Mouse (Mus musculus) cortical plate, adult 2 months (tissue): ENCODE results near the gene B3gnt2.

Experiments used
- CTCF ChIP-seq: fragments of 200-500 bp; IDR thresholded peaks from 2 replicates; pipeline ENCODE4 v1.5.1; 2011; ENCODE audit warnings: mild to moderate bottlenecking, control low read depth, low read length; ENCODE audit not compliant: insufficient read depth; ENCODE audit errors: extremely low read depth
- POLR2A ChIP-seq: fragments of 200-500 bp; IDR thresholded peaks from 2 replicates; pipeline ENCODE4 v1.6.1; 2011; ENCODE audit warnings: mild to moderate bottlenecking, low read length, control low read depth; ENCODE audit not compliant: insufficient read depth; ENCODE audit errors: extremely low read depth

DNA sequence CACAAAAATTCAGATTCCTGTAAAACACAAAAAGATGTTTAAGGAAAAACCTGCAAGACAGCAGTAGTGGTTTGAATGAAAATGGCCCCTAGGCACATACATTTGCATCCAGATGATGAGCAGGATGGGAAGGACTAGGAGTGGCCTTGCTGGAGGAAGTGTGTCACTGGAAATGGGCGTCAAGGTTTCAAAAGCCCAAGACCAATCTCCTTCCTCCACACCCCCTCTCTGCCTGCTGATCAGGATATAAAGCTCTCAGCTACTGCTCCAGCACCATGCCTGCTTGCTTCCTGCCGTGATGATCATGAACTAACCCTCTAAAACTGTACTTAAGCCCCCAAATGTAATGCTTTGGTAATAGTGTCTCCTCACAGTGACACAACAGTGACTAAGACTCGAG lies 39.3 kb upstream of the B3gnt2 start:
- TF ChIP-seq CTCF (no peak), POLR2A (no peak)
